Mouse (Mus musculus) bone marrow macrophage, adult 2 months (primary cell): ENCODE results near the gene Tctex1d4.

Experiments used
- CTCF ChIP-seq: IDR thresholded peaks from 2 replicates; pipeline ENCODE4 v1.5.1; 2012; ENCODE audit warnings: low read depth, mild to moderate bottlenecking, low read length, moderate library complexity
- POLR2A ChIP-seq: IDR thresholded peaks from 2 replicates; pipeline ENCODE4 v1.6.1; 2012; ENCODE audit warnings: mild to moderate bottlenecking, low read depth, low read length, borderline replicate concordance

- TF ChIP-seq CTCF (no peak), POLR2A (no peak)
Observed at GRCm38 (mm10) chr4:117110985-117111384, 15.6 kb upstream of the Tctex1d4 start.
